Mouse (Mus musculus) liver, embryonic 15.5 days (tissue): ENCODE measurements around the gene H2afv. TPM values are rescaled to one million over a fixed set of nuclear protein-coding genes. Genes with fewer than 3 reads are reported as not detected.

Experiments used
- ATAC-seq: fragments of 200-750 bp; cut with Nextera tagmentation; 2 replicates; pipeline ENCODE4 v1.8.0; 2017; ENCODE audit warnings: moderate number of reproducible peaks, mild to moderate bottlenecking, moderate library complexity; ENCODE audit not compliant: insufficient read depth
- H3K27ac ChIP-seq: fragments of 300-500 bp; sonication (generic); replicated peaks from 2 replicates; pipeline ENCODE4 v1.5.1; 2015; ENCODE audit warnings: mild to moderate bottlenecking, inconsistent platforms
- H3K27me3 ChIP-seq: fragments of 300-500 bp; sonication (generic); 2 replicates; pipeline ENCODE4 v1.6.1; 2015; ENCODE audit warnings: mild to moderate bottlenecking, inconsistent platforms
- H3K36me3 ChIP-seq: fragments of 300-500 bp; sonication (generic); replicated peaks from 2 replicates; pipeline ENCODE4 v1.6.1; 2015; ENCODE audit warnings: moderate library complexity, mild to moderate bottlenecking, inconsistent platforms
- H3K4me1 ChIP-seq: fragments of 300-500 bp; sonication (generic); replicated peaks from 2 replicates; pipeline ENCODE4 v1.6.1; 2015; ENCODE audit warnings: inconsistent platforms
- H3K4me2 ChIP-seq: fragments of 300-500 bp; sonication (generic); 2 replicates; pipeline ENCODE4 v1.6.1; 2015; ENCODE audit warnings: moderate library complexity, mild to moderate bottlenecking, inconsistent platforms
- H3K4me3 ChIP-seq: fragments of 300-500 bp; sonication (generic); replicated peaks from 2 replicates; pipeline ENCODE4 v1.5.1; 2015; ENCODE audit warnings: mild to moderate bottlenecking, inconsistent platforms
- H3K9ac ChIP-seq: fragments of 300-500 bp; sonication (generic); 2 replicates; pipeline ENCODE4 v1.6.1; 2015; ENCODE audit warnings: moderate library complexity, mild to moderate bottlenecking, inconsistent platforms
- H3K9me3 ChIP-seq: fragments of 300-500 bp; sonication (generic); replicated peaks from 2 replicates; pipeline ENCODE4 v1.6.1; 2016; ENCODE audit warnings: inconsistent platforms
- WGBS: fragments of 180-500 bp; shearing (Covaris S2); methylation state at CpG from one replicate; pipeline ENCODE4 v1.1.7; 2015; ENCODE audit warnings: mixed read lengths; ENCODE audit not compliant: insufficient replicate concordance; 5-methylcytosine and 5-hydroxymethylcytosine counted together
- polyA plus RNA-seq: library from polyadenylated mRNA; unstranded; fragments of >200 nt; fragmentation: Nextera tagmentation; extraction: Ambion mirVana; gene quantifications from 2 replicates; pipeline ENCODE4 v1.2.1, GENCODE M21; 2015

The H2afv gene
- 109 and 118 TPM in 2 replicates for polyA plus RNA-seq

GRCm38 (mm10) chr11:6444077-6444853 lies at the start of gene H2afv:
H2afv (minus strand) TSS chr11:6444443.
- H3K27me3 ChIP-seq, result 0 out of 2 replicates have a peak, but pooled peaks cover 3% of the 10 kb centered on the region
- peaks cover 23% of the 10 kb centered on the region for H3K4me1 ChIP-seq
- H3K4me3 ChIP-seq, result peak within 1 kb of the TSS; percentile 96
- H3K9me3 ChIP-seq, result no peaks in the 10 kb centered on the region
- WGBS, result under 1% methylated on average over 78 of the region's 80 CpGs
- H3K36me3 ChIP-seq, result peaks cover 18% of the 10 kb centered on the region
- H3K9ac ChIP-seq, result peak within 1 kb of the TSS; percentile 93
- peak within 1 kb of the TSS; percentile 72 for H3K4me2 ChIP-seq
- ATAC-seq, result peak; percentile 96
- H3K27ac ChIP-seq, result peak within 1 kb of the TSS; percentile 96

- Histone ChIP-seq H3K4me3 (no peak overlapping the region), H3K9ac (no peak overlapping the region), H3K4me1 (peaks cover 21% of the 10 kb centered on the region), H3K9me3 (no peaks in the 10 kb centered on the region), H3K36me3 (no peaks in the 10 kb centered on the region), H3K4me2 (no peak overlapping the region), H3K27ac (no peak overlapping the region), H3K27me3 (no peaks in the 10 kb centered on the region)
- peak; percentile 49; the same call in 1 of the 2 replicates for ATAC-seq
- WGBS, result 36% methylated on average over 6 of the region's 6 CpGs
Observed at GRCm38 (mm10) chr11:6489691-6490503, 45.7 kb upstream of the H2afv start.

DNA sequence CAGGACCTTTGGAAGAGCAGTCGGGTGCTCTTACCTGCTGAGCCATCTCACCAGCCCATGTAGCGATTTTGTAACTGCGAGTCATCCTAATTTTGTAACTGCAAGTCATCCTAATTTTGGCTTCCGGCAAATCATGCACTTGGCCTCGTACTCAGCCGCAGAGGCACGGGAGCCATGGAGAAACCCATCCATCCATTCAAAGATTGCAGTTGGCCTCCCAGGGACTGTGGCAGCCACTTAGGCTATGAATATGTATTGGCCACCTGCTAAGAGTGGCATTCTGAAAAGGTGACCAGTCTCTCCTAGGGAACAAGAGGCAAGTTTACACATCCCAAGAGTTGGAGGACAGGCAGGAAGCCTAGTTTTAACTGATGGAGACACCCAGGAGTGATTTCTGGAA lies 45.0 kb upstream of the H2afv start:
- H3K4me2 ChIP-seq, result no peak overlapping the region
- no peak overlapping the region for H3K27ac ChIP-seq
- no peaks in the 10 kb centered on the region for H3K27me3 ChIP-seq
- 83% methylated on average over 7 of the region's 7 CpGs for WGBS
- H3K4me1 ChIP-seq, result peaks cover 21% of the 10 kb centered on the region
- ATAC-seq, result no peak
- H3K36me3 ChIP-seq, result no peaks in the 10 kb centered on the region
- no peak overlapping the region for H3K4me3 ChIP-seq
- no peak overlapping the region for H3K9ac ChIP-seq
- H3K9me3 ChIP-seq, result no peaks in the 10 kb centered on the region

- no peak overlapping the region for H3K9ac ChIP-seq
- peaks cover 24% of the 10 kb centered on the region for H3K4me1 ChIP-seq
- WGBS, result 82% methylated on average over 5 of the region's 5 CpGs
- ATAC-seq, result no peak
- no peak overlapping the region for H3K27ac ChIP-seq
- no peak overlapping the region for H3K4me3 ChIP-seq
- H3K9me3 ChIP-seq, result no peaks in the 10 kb centered on the region
- H3K4me2 ChIP-seq, result no peak overlapping the region
- no peaks in the 10 kb centered on the region for H3K36me3 ChIP-seq
- no peaks in the 10 kb centered on the region for H3K27me3 ChIP-seq
Observed at GRCm38 (mm10) chr11:6488041-6488684, 43.9 kb upstream of the H2afv start.

DNA sequence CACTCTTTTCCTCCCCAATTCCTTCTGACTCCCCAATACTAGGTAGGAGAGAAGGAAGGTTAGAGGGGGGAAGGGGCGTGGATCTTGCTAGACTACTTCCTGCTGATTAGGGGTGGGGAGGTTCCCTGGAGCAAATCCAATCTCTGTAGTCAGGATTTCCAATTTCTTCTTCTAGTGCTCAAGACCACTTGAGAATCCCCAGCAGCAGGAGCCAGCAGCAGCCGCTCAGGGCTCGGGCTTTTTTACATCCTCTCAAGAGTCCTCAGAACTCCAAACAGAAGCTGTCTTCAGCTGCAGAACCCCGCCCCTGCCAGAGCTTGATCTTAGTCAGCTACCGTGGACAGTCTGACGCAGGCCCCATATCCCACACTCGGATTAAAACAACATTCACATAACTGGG lies 43.3 kb upstream of the H2afv start:
- Histone ChIP-seq H3K36me3 (no peaks in the 10 kb centered on the region), H3K9ac (no peak overlapping the region), H3K4me2 (no peak overlapping the region), H3K9me3 (no peaks in the 10 kb centered on the region), H3K4me1 (peaks cover 26% of the 10 kb centered on the region), H3K27me3 (no peaks in the 10 kb centered on the region), H3K27ac (no peak overlapping the region), H3K4me3 (no peak overlapping the region)
- WGBS, result 47% methylated on average over 7 of the region's 7 CpGs
- ATAC-seq, result no peak

- no peak overlapping the region for H3K4me2 ChIP-seq
- H3K9ac ChIP-seq, result no peak overlapping the region
- H3K4me3 ChIP-seq, result no peak overlapping the region
- no peaks in the 10 kb centered on the region for H3K27me3 ChIP-seq
- whole genome bisulfite sequencing, result 55% methylated on average over 6 of the region's 6 CpGs
- H3K4me1 ChIP-seq, result peaks cover 26% of the 10 kb centered on the region
- ATAC-seq, result no peak; the same call in 1 of the 2 replicates
- no peak overlapping the region for H3K27ac ChIP-seq
- no peaks in the 10 kb centered on the region for H3K9me3 ChIP-seq
- H3K36me3 ChIP-seq, result no peaks in the 10 kb centered on the region
Observed at GRCm38 (mm10) chr11:6486916-6487315, 42.7 kb upstream of the H2afv start.

DNA sequence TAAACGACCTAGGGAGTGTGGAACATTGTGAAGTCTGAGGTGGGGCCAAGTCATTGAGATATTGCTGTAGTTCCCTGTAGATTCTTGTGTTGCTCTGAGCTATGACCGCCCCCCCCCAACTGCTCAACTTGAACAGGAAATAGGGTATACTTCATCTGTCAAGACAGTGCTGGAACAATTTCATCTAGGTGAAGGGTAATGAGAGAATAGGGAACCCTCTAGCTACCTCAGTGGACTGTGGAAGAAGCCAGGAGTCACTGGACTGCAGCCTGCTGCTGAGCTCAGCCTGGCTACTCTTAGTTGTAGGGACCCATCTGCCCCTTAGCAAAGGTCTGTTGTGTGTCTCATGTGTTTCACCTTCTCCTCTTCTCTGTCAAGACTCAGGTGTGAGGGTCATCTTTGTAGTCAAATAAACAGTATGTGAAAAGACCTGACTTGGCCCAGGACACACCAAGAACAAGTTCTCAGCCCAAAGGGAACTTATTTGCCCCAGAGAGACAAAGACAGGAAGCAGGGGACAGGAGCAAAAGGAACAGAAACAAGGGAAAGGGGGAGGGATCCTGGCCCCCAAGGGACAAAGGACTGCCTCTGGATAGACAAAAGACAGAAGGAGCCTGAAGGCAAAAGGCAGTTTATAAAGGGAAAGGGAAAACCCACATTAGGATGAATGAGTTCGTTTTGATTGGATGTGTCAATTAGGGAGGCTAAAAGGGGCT lies 40.2 kb upstream of the H2afv start:
- 31% methylated on average over 3 of the region's 3 CpGs for WGBS
- H3K4me3 ChIP-seq, result no peak overlapping the region
- ATAC-seq, result no peak
- no peak overlapping the region for H3K9ac ChIP-seq
- peaks cover 18% of the 10 kb centered on the region for H3K4me1 ChIP-seq
- no peaks in the 10 kb centered on the region for H3K36me3 ChIP-seq
- H3K9me3 ChIP-seq, result no peaks in the 10 kb centered on the region
- no peaks in the 10 kb centered on the region for H3K27me3 ChIP-seq
- no peak overlapping the region for H3K27ac ChIP-seq
- H3K4me2 ChIP-seq, result no peak overlapping the region

- 57% methylated on average over 2 of the region's 2 CpGs for WGBS
- Histone ChIP-seq H3K27ac (no peak overlapping the region), H3K4me1 (peaks cover 26% of the 10 kb centered on the region), H3K4me3 (no peak overlapping the region), H3K27me3 (no peaks in the 10 kb centered on the region), H3K9me3 (no peaks in the 10 kb centered on the region), H3K9ac (no peak overlapping the region), H3K36me3 (no peaks in the 10 kb centered on the region), H3K4me2 (no peak overlapping the region)
- no peak for ATAC-seq
Observed at GRCm38 (mm10) chr11:6483103-6483502, 38.9 kb upstream of the H2afv start.

DNA sequence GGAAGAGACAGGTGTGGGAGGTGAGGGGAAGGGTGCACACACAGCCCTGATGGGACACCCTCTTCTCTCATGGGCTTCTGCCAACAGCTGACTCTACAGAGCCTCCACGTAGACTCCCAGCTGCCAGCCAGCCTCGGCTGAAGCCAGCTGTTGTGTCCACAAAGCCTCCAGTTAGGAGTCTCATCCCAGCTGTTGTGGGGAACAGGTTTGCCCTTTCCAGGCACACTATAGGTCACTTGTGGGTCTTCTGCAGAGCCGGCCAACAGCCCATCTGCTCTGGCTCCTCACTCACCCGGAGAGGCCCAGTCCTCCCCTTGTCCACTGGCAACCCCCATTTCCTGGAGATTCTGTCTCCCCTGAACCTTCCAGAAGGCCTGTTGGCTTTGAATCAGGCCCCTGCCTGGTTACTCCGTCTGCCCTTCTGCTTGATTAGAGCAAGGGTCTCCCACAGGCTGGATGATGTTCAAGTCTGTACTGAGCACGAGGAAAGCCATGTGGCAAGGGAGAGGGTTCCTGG lies 37.5 kb upstream of the H2afv start:
- Histone ChIP-seq H3K36me3 (no peaks in the 10 kb centered on the region), H3K27me3 (no peaks in the 10 kb centered on the region)
- no peak for ATAC-seq

GRCm38 (mm10) chr11:6480681-6481405 lies 36.6 kb upstream of the H2afv start:
- no peak overlapping the region for H3K9ac ChIP-seq
- no peaks in the 10 kb centered on the region for H3K9me3 ChIP-seq
- H3K4me3 ChIP-seq, result no peak overlapping the region
- peaks cover 19% of the 10 kb centered on the region for H3K4me1 ChIP-seq
- H3K27ac ChIP-seq, result no peak overlapping the region
- H3K27me3 ChIP-seq, result no peaks in the 10 kb centered on the region
- no peaks in the 10 kb centered on the region for H3K36me3 ChIP-seq
- 61% methylated on average over 13 of the region's 13 CpGs for WGBS
- ATAC-seq, result no peak
- H3K4me2 ChIP-seq, result no peak overlapping the region

More for the DNA sequence above, 37.5 kb upstream of the H2afv start:
- H3K9ac ChIP-seq, result no peak overlapping the region
- H3K4me3 ChIP-seq, result no peak overlapping the region
- peaks cover 19% of the 10 kb centered on the region for H3K4me1 ChIP-seq
- H3K9me3 ChIP-seq, result no peaks in the 10 kb centered on the region
- no peak overlapping the region for H3K4me2 ChIP-seq
- no peak overlapping the region for H3K27ac ChIP-seq
- 54% methylated on average over 6 of the region's 6 CpGs for WGBS
